Mouse (Mus musculus) embryonic fibroblast, embryonic 13.5 days (primary cell): ENCODE measurements around the gene Ptprn2. TPM values are rescaled to one million over a fixed set of nuclear protein-coding genes. Genes with fewer than 3 reads are reported as not detected.

ENCODE experiments used
- H3K27ac ChIP-seq: 2 replicates; pipeline ENCODE4 v1.5.1; 2012; ENCODE audit warnings: low read length, control low read depth, inconsistent platforms; ENCODE audit not compliant: insufficient read depth
- H3K4me1 ChIP-seq: 2 replicates; pipeline ENCODE4 v1.6.1; 2011; ENCODE audit warnings: low read length; ENCODE audit not compliant: control insufficient read depth, insufficient read depth
- H3K4me3 ChIP-seq: 2 replicates; pipeline ENCODE4 v1.5.1; 2011; ENCODE audit warnings: mild to moderate bottlenecking, control low read depth, low read length; ENCODE audit not compliant: insufficient read depth
- CTCF ChIP-seq: IDR thresholded peaks from 2 replicates; pipeline ENCODE4 v1.5.1; 2011; ENCODE audit warnings: mild to moderate bottlenecking, control low read depth, low read length, moderate library complexity, borderline replicate concordance; ENCODE audit not compliant: insufficient read depth
- POLR2A ChIP-seq: IDR thresholded peaks from 2 replicates; pipeline ENCODE4 v1.6.1; 2011; ENCODE audit warnings: low read depth, mild to moderate bottlenecking, control low read depth, low read length, moderate library complexity
- polyA plus RNA-seq: library from polyadenylated mRNA; stranded (reverse); fragments of >200 nt; gene quantifications from 2 replicates; pipeline ENCODE4 v1.2.4, GENCODE M21; 2011; ENCODE audit warnings: low read depth; ENCODE audit not compliant: missing spikeins, insufficient read length

The Ptprn2 gene
- polyA plus RNA-seq, 1 experiment: 0.26 TPM

- Histone ChIP-seq H3K27ac (no peak overlapping the region), H3K4me1 (no peaks in the 10 kb centered on the region), H3K4me3 (no peak overlapping the region)
- TF ChIP-seq CTCF: no peak
- no peak for TF ChIP-seq POLR2A
Measured at GRCm38 (mm10) chr12:117187167-117187566, 701.6 kb downstream of the Ptprn2 start.

- Histone ChIP-seq H3K4me3 (no peak overlapping the region), H3K4me1 (no peaks in the 10 kb centered on the region), H3K27ac (no peak overlapping the region)
- TF ChIP-seq CTCF (no peak), POLR2A (no peak)
Measured at GRCm38 (mm10) chr12:117192001-117192400, 706.5 kb downstream of the Ptprn2 start.

GRCm38 (mm10) chr12:117196721-117197425, 711.4 kb downstream of the Ptprn2 start:
- TF ChIP-seq POLR2A (no peak), CTCF (no peak)
- H3K4me1 ChIP-seq: no peaks in the 10 kb centered on the region
- H3K27ac ChIP-seq: no peak overlapping the region
- H3K4me3 ChIP-seq: no peak overlapping the region

GRCm38 (mm10) chr12:117198093-117198492, 712.6 kb downstream of the Ptprn2 start:
- TF ChIP-seq POLR2A (no peak), CTCF (no peak)
- Histone ChIP-seq H3K4me1 (no peaks in the 10 kb centered on the region), H3K27ac (no peak overlapping the region), H3K4me3 (no peak overlapping the region)

- Histone ChIP-seq H3K4me3 (no peak overlapping the region), H3K4me1 (no peaks in the 10 kb centered on the region), H3K27ac (no peak overlapping the region)
- TF ChIP-seq POLR2A (no peak), CTCF (no peak)
Measured at GRCm38 (mm10) chr12:117200117-117200516, 714.6 kb downstream of the Ptprn2 start.

- H3K27ac ChIP-seq: no peak overlapping the region
- H3K4me3 ChIP-seq: no peak overlapping the region
- TF ChIP-seq CTCF: no peak
- TF ChIP-seq POLR2A: no peak
- no peaks in the 10 kb centered on the region for H3K4me1 ChIP-seq
Measured at GRCm38 (mm10) chr12:117200590-117200989, 715.1 kb downstream of the Ptprn2 start.

- Histone ChIP-seq H3K4me3 (no peak overlapping the region), H3K4me1 (no peaks in the 10 kb centered on the region), H3K27ac (no peak overlapping the region)
- TF ChIP-seq POLR2A: no peak
- TF ChIP-seq CTCF: no peak
Measured at GRCm38 (mm10) chr12:117203506-117203905, 718.0 kb downstream of the Ptprn2 start.

- Histone ChIP-seq H3K4me3 (no peak overlapping the region), H3K4me1 (no peaks in the 10 kb centered on the region), H3K27ac (no peak overlapping the region)
- TF ChIP-seq CTCF (no peak), POLR2A (no peak)
Measured at GRCm38 (mm10) chr12:117204905-117205304, 719.4 kb downstream of the Ptprn2 start.

- Histone ChIP-seq H3K4me3 (no peak overlapping the region), H3K27ac (no peak overlapping the region), H3K4me1 (no peaks in the 10 kb centered on the region)
- TF ChIP-seq POLR2A (no peak), CTCF (no peak)
Measured at GRCm38 (mm10) chr12:117207421-117208120, 722.1 kb downstream of the Ptprn2 start.

GRCm38 (mm10) chr12:117210467-117210866, 724.9 kb downstream of the Ptprn2 start:
- Histone ChIP-seq H3K4me1 (no peaks in the 10 kb centered on the region), H3K27ac (no peak overlapping the region), H3K4me3 (no peak overlapping the region)
- TF ChIP-seq CTCF (no peak), POLR2A (no peak)
